Mouse (Mus musculus) midbrain, embryonic 13.5 days (tissue): ENCODE results near the gene Atg5. TPM values are rescaled to one million over a fixed set of nuclear protein-coding genes. Genes with fewer than 3 reads are reported as not detected.
"Not testable (repeated sequence)": the region's sequence is repeated elsewhere in the genome, so short reads cannot be mapped to it uniquely, and the experiment has no call there.

Source experiments
- ATAC-seq: fragments of 200-750 bp; cut with Nextera tagmentation; 2 replicates; pipeline ENCODE4 v1.8.0; 2017; ENCODE audit warnings: mild to moderate bottlenecking, moderate TSS enrichment, moderate library complexity
- H3K27ac ChIP-seq: fragments of 300-500 bp; sonication (generic); 2 replicates; pipeline ENCODE4 v1.5.1; 2015; ENCODE audit warnings: inconsistent platforms, mild to moderate bottlenecking, moderate library complexity
- H3K27me3 ChIP-seq: fragments of 300-500 bp; sonication (generic); 2 replicates; pipeline ENCODE4 v1.6.1; 2015; ENCODE audit warnings: mild to moderate bottlenecking, inconsistent platforms
- H3K36me3 ChIP-seq: fragments of 300-500 bp; sonication (generic); 2 replicates; pipeline ENCODE4 v1.6.1; 2015; ENCODE audit warnings: mild to moderate bottlenecking, inconsistent platforms
- H3K4me1 ChIP-seq: fragments of 300-500 bp; sonication (generic); replicated peaks from 2 replicates; pipeline ENCODE4 v1.6.1; 2015; ENCODE audit warnings: inconsistent platforms
- H3K4me2 ChIP-seq: fragments of 300-500 bp; sonication (generic); replicated peaks from 2 replicates; pipeline ENCODE4 v1.6.1; 2015; ENCODE audit warnings: moderate library complexity, mild to moderate bottlenecking, inconsistent platforms
- H3K4me3 ChIP-seq: fragments of 300-500 bp; sonication (generic); replicated peaks from 2 replicates; pipeline ENCODE4 v1.5.1; 2015; ENCODE audit warnings: mild to moderate bottlenecking, inconsistent platforms
- H3K9ac ChIP-seq: fragments of 300-500 bp; sonication (generic); replicated peaks from 2 replicates; pipeline ENCODE4 v1.6.1; 2015; ENCODE audit warnings: mild to moderate bottlenecking, inconsistent platforms
- H3K9me3 ChIP-seq: fragments of 300-500 bp; sonication (generic); 2 replicates; pipeline ENCODE4 v1.6.1; 2016; ENCODE audit warnings: mild to moderate bottlenecking, inconsistent platforms
- WGBS: fragments of 180-500 bp; shearing (Covaris S2); methylation state at CpG from one replicate; pipeline ENCODE4 v1.1.7; 2015; 5-methylcytosine and 5-hydroxymethylcytosine counted together
- polyA plus RNA-seq: library from polyadenylated mRNA; unstranded; fragments of >200 nt; fragmentation: Nextera tagmentation; extraction: Ambion mirVana; gene quantifications from 2 replicates; pipeline ENCODE4 v1.2.1, GENCODE M21; 2015

The Atg5 gene
- polyA plus RNA-seq, 1 experiment from 2014 or later, result 51.9 TPM

GRCm38 (mm10) chr10:44316280-44317270 lies 48.4 kb downstream of the Atg5 start:
- Histone ChIP-seq H3K36me3 (peaks cover 9% of the 10 kb centered on the region), H3K4me3 (no peak overlapping the region), H3K9ac (no peak overlapping the region), H3K4me1 (no peaks in the 10 kb centered on the region), H3K27me3 (no peaks in the 10 kb centered on the region), H3K9me3 (no peaks in the 10 kb centered on the region), H3K4me2 (no peak overlapping the region), H3K27ac (no peak overlapping the region)
- WGBS, result 80% methylated on average over 14 of the region's 14 CpGs
- ATAC-seq, result no peak; the same call in 1 of the 2 replicates

DNA sequence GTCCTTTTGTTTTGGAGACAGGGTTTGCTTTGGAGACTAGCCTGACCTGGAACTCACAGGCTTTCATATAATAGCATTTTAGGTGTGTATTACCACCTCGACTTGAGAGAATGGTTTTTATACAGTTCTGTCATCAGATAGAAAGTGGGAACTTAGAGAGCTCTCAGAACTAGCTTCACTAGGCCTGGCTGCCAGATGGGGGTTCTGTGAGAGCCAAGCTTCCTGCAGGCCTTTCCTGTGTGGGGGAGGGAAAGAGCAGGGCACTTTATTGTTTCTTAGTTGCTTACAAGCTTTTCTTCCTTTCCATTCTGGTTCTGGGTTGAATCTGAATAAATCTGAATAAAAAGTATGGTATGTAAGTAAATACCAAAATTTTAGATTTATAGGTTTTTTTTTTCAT lies 54.0 kb downstream of the Atg5 start:
- Histone ChIP-seq H3K36me3 (peaks cover 12% of the 10 kb centered on the region; the same call in 1 of the 2 replicates), H3K9ac (no peak overlapping the region), H3K9me3 (no peaks in the 10 kb centered on the region), H3K4me3 (no peak overlapping the region), H3K27me3 (no peaks in the 10 kb centered on the region), H3K27ac (no peak overlapping the region), H3K4me1 (peaks cover 6% of the 10 kb centered on the region), H3K4me2 (no peak overlapping the region)
- ATAC-seq, result no peak
- 88% methylated on average over 1 of the region's 1 CpGs for WGBS

DNA sequence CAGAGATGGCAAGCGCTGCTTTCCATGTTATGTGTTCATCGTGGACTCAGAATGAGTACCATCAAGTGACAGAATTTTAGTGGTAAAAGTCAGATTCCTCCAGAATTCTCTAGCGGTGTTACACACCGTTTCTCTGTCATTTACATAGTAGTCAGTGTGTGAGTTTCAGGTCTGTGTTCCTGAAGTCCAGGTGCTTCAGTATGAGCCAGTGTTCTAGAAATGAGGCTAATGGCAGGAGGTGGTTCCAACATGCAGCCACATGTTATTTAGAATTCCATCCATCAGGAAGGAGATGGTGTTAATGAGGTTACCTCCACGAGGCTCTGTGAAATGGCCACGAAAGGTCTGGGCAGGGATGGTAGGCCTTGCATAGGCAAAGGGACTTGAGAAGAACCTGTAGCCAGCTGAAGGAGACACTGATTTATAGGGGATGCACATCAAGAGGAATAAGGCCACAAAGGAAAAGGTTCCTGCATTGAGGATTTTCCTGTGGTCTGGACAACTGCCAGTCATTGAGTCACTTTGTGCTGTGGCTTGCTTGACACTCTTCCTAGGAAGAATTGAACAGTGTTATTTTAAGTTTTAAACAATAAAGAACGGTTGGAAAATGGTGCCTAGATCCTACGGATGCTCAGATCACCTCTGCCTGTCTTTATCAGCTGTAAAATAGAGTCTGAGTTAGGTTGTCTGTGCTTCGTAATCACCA lies 55.1 kb downstream of the Atg5 start:
- H3K9me3 ChIP-seq, result no peaks in the 10 kb centered on the region
- peaks cover 6% of the 10 kb centered on the region for H3K4me1 ChIP-seq
- no peak overlapping the region for H3K27ac ChIP-seq
- no peaks in the 10 kb centered on the region for H3K27me3 ChIP-seq
- ATAC-seq, result no peak
- no peak overlapping the region for H3K9ac ChIP-seq
- no peak overlapping the region for H3K4me3 ChIP-seq
- H3K4me2 ChIP-seq, result no peak overlapping the region
- WGBS, result 87% methylated on average over 9 of the region's 9 CpGs
- peaks cover 12% of the 10 kb centered on the region; the same call in 1 of the 2 replicates for H3K36me3 ChIP-seq

DNA sequence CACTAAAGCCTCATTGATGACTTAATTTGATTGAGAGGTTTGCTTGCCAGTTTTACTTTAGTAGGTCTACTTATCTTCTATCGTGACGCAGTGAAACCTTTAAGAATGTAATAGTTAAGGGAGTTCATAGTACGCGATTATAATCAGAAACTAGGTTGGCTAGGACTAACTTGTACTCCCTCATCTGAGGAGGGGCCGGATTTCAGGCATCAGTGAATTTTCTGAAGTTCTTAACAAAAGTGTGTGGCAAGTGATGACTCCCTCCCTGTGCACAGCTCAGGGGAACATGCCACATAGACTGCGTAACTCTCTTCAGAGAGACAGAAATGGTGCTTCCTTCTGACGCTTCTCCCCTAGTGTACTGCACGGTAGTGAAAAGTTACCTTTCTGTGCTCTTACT lies 55.7 kb downstream of the Atg5 start:
- no peak overlapping the region for H3K9ac ChIP-seq
- WGBS, result 82% methylated on average over 8 of the region's 8 CpGs
- H3K4me2 ChIP-seq, result no peak overlapping the region
- H3K4me1 ChIP-seq, result peaks cover 6% of the 10 kb centered on the region
- H3K27ac ChIP-seq, result no peak overlapping the region
- H3K27me3 ChIP-seq, result no peaks in the 10 kb centered on the region
- H3K36me3 ChIP-seq, result peaks cover 12% of the 10 kb centered on the region; the same call in 1 of the 2 replicates
- H3K4me3 ChIP-seq, result no peak overlapping the region
- H3K9me3 ChIP-seq, result no peaks in the 10 kb centered on the region
- ATAC-seq, result no peak

DNA sequence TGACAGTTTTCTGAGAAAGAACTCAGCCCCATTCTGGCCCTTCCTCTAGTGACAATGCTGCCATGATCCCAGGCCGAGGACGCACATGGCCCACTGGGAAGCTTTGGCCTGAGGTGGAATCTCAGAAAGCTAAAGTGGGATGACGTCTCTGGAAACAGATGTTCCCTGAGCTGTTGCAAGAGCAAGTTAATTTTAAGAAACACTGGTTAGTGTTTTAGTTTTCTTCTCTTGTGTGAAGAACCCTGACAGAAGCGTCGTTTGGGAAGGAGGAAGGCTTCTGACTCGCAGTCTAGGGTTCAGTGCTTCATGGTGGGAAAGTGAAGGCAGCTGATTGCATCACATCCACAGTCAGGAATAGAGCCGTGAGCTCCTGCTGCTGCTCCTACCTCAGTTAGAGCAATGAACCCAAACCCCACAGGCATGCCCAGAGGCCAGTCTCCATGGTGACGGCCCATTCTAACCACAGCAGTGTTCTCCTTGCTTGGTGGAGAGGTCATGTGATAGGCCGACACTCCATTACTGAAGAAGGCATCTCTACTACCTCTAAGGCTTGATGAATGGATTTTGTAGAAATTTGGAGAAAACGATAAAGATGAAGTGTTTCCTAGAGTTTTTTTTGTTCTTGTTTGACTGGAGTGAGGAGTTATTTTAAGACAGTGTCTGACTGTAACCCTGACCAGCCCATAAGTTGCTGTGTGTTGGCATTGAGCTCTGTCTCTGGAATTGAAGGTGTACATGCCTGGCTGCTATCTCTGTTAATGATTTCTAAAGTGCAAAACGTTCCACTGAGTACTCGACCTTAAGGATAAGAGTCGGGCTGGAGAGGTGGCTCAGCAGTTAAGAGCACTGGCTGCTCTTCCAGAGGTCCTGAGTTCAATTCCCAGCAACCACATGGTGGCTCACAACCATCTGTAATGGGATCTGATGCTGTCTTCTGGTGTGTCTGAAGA lies 57.7 kb downstream of the Atg5 start:
- Histone ChIP-seq H3K4me2 (no peak overlapping the region), H3K9ac (no peak overlapping the region), H3K4me1 (peaks cover 6% of the 10 kb centered on the region), H3K4me3 (no peak overlapping the region), H3K9me3 (no peaks in the 10 kb centered on the region), H3K36me3 (peaks cover 7% of the 10 kb centered on the region; the same call in 1 of the 2 replicates), H3K27me3 (no peaks in the 10 kb centered on the region), H3K27ac (no peak overlapping the region)
- WGBS, result 73% methylated on average over 13 of the region's 13 CpGs
- 0 out of 2 replicates have a peak, but pooled peaks have one; percentile 53 for ATAC-seq

DNA sequence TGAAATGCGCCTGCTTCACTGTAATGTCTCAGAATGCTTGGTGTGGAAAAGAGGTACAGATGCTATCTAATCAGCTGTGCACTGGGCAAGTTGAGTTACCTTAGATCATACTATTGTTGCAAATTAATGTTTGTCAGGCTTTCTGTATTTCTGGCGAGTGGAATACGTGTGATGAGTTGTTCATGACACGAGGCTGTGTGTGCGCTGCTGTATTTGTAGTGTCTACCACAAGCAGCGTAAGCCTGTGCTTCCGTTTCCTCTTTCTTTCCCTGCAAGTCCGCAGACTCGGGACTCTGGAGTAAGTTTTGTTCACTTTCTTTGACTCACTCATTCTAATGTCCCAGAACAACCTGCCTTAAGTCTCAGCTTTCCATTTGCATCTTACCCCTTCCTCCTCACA lies 58.9 kb downstream of the Atg5 start:
- Histone ChIP-seq H3K4me2 (no peak overlapping the region), H3K27me3 (no peaks in the 10 kb centered on the region), H3K9me3 (no peaks in the 10 kb centered on the region), H3K36me3 (peaks cover 3% of the 10 kb centered on the region; the same call in 1 of the 2 replicates), H3K27ac (no peak overlapping the region), H3K4me3 (no peak overlapping the region), H3K4me1 (peaks cover 6% of the 10 kb centered on the region), H3K9ac (no peak overlapping the region)
- 93% methylated on average over 9 of the region's 9 CpGs for WGBS
- ATAC-seq, result no peak

- Histone ChIP-seq H3K4me2 (no peak overlapping the region), H3K9ac (no peak overlapping the region), H3K36me3 (0 out of 2 replicates have a peak, but pooled peaks cover under 1% of the 10 kb centered on the region), H3K27ac (no peak overlapping the region), H3K27me3 (no peaks in the 10 kb centered on the region), H3K4me1 (peaks cover 6% of the 10 kb centered on the region), H3K4me3 (no peak overlapping the region), H3K9me3 (no peaks in the 10 kb centered on the region)
- ATAC-seq, result no peak
- WGBS, result 74% methylated on average over 3 of the region's 3 CpGs
Measured at GRCm38 (mm10) chr10:44328347-44328746, 60.2 kb downstream of the Atg5 start.

GRCm38 (mm10) chr10:44330717-44331116 lies 62.6 kb downstream of the Atg5 start:
- WGBS, result 91% methylated on average over 1 of the region's 1 CpGs
- Histone ChIP-seq H3K4me1 (peaks cover 2% of the 10 kb centered on the region), H3K4me2 (no peak overlapping the region), H3K9ac (no peak overlapping the region), H3K9me3 (no peaks in the 10 kb centered on the region), H3K27ac (no peak overlapping the region), H3K36me3 (no peaks in the 10 kb centered on the region), H3K27me3 (no peaks in the 10 kb centered on the region), H3K4me3 (no peak overlapping the region)
- ATAC-seq, result no peak

DNA sequence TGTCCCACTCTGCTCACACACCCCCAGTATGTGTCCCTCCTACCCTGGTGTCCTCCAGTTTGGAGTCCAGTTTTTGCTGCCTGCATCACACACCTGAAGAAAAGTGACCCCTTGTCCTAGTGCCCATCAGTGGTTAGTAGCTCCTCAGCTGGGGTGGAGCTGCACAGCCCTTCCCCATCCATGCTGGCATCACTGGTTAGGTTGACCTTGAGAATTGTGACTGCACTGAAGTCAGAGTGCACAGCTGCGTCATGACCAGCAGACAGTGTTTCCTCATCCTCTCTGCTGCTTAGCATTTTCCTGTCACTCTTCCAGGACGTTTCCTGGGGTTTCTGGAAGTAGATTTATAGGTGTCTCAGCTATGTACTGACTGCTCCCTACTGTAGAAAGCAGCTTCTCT lies 63.3 kb downstream of the Atg5 start:
- Histone ChIP-seq H3K9ac (no peak overlapping the region), H3K27ac (no peak overlapping the region), H3K4me1 (no peaks in the 10 kb centered on the region), H3K4me2 (no peak overlapping the region), H3K36me3 (no peaks in the 10 kb centered on the region), H3K9me3 (no peaks in the 10 kb centered on the region), H3K4me3 (no peak overlapping the region), H3K27me3 (no peaks in the 10 kb centered on the region)
- no peak for ATAC-seq
- 83% methylated on average over 2 of the region's 2 CpGs for WGBS

GRCm38 (mm10) chr10:44332656-44333055 lies 64.5 kb downstream of the Atg5 start:
- WGBS, result 97% methylated on average over 3 of the region's 3 CpGs
- not testable (repeated sequence) for H3K27ac ChIP-seq, H3K4me1 ChIP-seq, H3K9ac ChIP-seq, H3K27me3 ChIP-seq, H3K4me2 ChIP-seq, H3K4me3 ChIP-seq, H3K36me3 ChIP-seq, ATAC-seq, H3K9me3 ChIP-seq

- WGBS, result 91% methylated on average over 3 of the region's 3 CpGs
- not testable (repeated sequence) for H3K9ac ChIP-seq, ATAC-seq
Measured at GRCm38 (mm10) chr10:44336641-44337382, 68.7 kb downstream of the Atg5 start.

More at GRCm38 (mm10) chr10:44336641-44337382, 68.7 kb downstream of the Atg5 start:
- not testable (repeated sequence) for H3K27ac ChIP-seq, H3K4me3 ChIP-seq, H3K4me2 ChIP-seq, H3K36me3 ChIP-seq, H3K4me1 ChIP-seq, H3K27me3 ChIP-seq, H3K9me3 ChIP-seq
